Comparison of ENCODE assay signal across 10 mouse cellular contexts in the genomic region with DNA sequence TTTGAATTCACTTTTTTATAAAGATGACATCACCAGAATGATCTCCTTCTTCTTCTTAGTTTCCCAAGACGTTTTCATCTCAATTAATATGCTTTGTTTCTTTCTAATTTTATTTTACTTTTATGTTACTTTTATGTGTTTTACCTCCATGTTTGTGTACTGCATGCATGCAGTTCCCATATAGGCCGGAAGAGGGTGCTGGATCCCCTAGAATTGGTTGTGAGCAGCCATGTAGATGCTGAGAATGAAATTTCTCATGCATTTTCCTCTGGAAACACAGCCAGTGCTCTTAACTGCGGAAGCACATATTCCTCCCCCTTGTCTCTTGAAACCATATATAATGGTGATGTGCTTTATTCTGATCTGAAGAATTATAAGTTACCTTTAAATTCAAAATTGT.
DNase-seq lines count a peak whose midpoint lies in the region; ATAC-seq and TF ChIP-seq lines count a peak whose summit lies in the region.
"Had no signal": no experiment of that assay in that cellular context is flagged by ENCODE, and none has a peak within 500 bp of the region (broad histone marks: within the 10 kb centered on the region; RNA-seq: fewer than 3 reads in every experiment).

No protein-coding gene starts in this region.

- DNase-seq in heart, postnatal 4 days = peak; percentile 36
- no peak for DNase-seq in heart, adult 11 months
- peak; percentile 86 for DNase-seq in midbrain, embryonic 11.5 days (ENCODE audit: low spot score, missing footprints)
- DNase-seq in G1E (ENCODE audit: low spot score) = no peak
- DNase-seq in limb, embryonic 10.5 days (ENCODE audit: low spot score) = peak; percentile 35
- DNase-seq in forebrain, embryonic 14.5 days (ENCODE audit: low spot score) = no peak
- no peak for DNase-seq in right cerebral cortex, adult 2 months (ENCODE audit: low spot score in 2 of 2)
- DNase-seq: kidney, adult 18-20 months had no signal

- TF ChIP-seq CTCF in G1E (IDR thresholded peaks at IDR 0.05; ENCODE audit: low read depth, low read length) = 0 out of 2 replicates have a peak, but pooled peaks have one; percentile 9

- H3K4me3 ChIP-seq in midbrain, embryonic 11.5 days (ENCODE audit: low read depth, low read length) = no peak overlapping the region
- H3K4me3 ChIP-seq in midbrain, embryonic 16.5 days (ENCODE audit: low read depth, low read length) = no peak overlapping the region
- H3K4me3 ChIP-seq in G1E (ENCODE audit: low read depth, low read length) = no peak overlapping the region
- no peak overlapping the region for H3K4me3 ChIP-seq in limb, embryonic 10.5 days
- H3K4me3 ChIP-seq in forebrain, embryonic 14.5 days (ENCODE audit: low read depth, low read length) = no peak overlapping the region

- H3K9ac ChIP-seq in midbrain, embryonic 11.5 days (ENCODE audit: low read length) = no peak overlapping the region
- H3K9ac ChIP-seq in midbrain, embryonic 16.5 days (ENCODE audit: low read depth, low read length) = no peak overlapping the region
- H3K9ac ChIP-seq in forebrain, embryonic 14.5 days (ENCODE audit: low read length) = no peak overlapping the region

- H3K4me1 ChIP-seq in midbrain, embryonic 11.5 days (ENCODE audit: control insufficient read depth, insufficient read depth, low read length) = no peaks in the 10 kb centered on the region
- no peaks in the 10 kb centered on the region for H3K4me1 ChIP-seq in midbrain, embryonic 16.5 days (ENCODE audit: control insufficient read depth, insufficient read depth, low read length)
- no peaks in the 10 kb centered on the region for H3K4me1 ChIP-seq in G1E (ENCODE audit: insufficient read depth, low read depth, low read length)
- no peaks in the 10 kb centered on the region for H3K4me1 ChIP-seq in limb, embryonic 10.5 days
- H3K4me1 ChIP-seq in forebrain, embryonic 14.5 days (ENCODE audit: control insufficient read depth, insufficient read depth, low read length) = no peaks in the 10 kb centered on the region

- no peaks in the 10 kb centered on the region for H3K27me3 ChIP-seq in midbrain, embryonic 11.5 days (ENCODE audit: control insufficient read depth, insufficient read depth, low read length)
- no peaks in the 10 kb centered on the region for H3K27me3 ChIP-seq in midbrain, embryonic 16.5 days (ENCODE audit: control insufficient read depth, insufficient read depth, low read depth, low read length)
- H3K27me3 ChIP-seq in G1E (ENCODE audit: insufficient read depth, low read length) = no peaks in the 10 kb centered on the region
- no peaks in the 10 kb centered on the region for H3K27me3 ChIP-seq in limb, embryonic 10.5 days (ENCODE audit: low read depth, poor library complexity, severe bottlenecking)
- no peaks in the 10 kb centered on the region for H3K27me3 ChIP-seq in forebrain, embryonic 14.5 days (replicated peaks; ENCODE audit: control insufficient read depth, insufficient read depth, low read length)

- no peak overlapping the region for H3K4me2 ChIP-seq in midbrain, embryonic 11.5 days
- H3K4me2 ChIP-seq in midbrain, embryonic 16.5 days (ENCODE audit: low read length) = no peak overlapping the region
- H3K4me2 ChIP-seq in forebrain, embryonic 14.5 days (ENCODE audit: low read length) = no peak overlapping the region
- H3K4me2 ChIP-seq: heart, embryonic 11.5 days had no signal

- ATAC-seq in midbrain, embryonic 11.5 days (ENCODE audit: low FRiP score) = no peak
- ATAC-seq in midbrain, embryonic 16.5 days = no peak
- ATAC-seq in G1E (ENCODE audit: extremely low read depth, insufficient number of reproducible peaks, low FRiP score, poor library complexity, severe bottlenecking) = no peak
- ATAC-seq in forebrain, embryonic 14.5 days = no peak

- no peaks in the 10 kb centered on the region for H3K36me3 ChIP-seq in midbrain, embryonic 11.5 days (ENCODE audit: control insufficient read depth, insufficient read depth, low read length)
- H3K36me3 ChIP-seq in midbrain, embryonic 16.5 days (ENCODE audit: control insufficient read depth, insufficient read depth, low read length) = no peaks in the 10 kb centered on the region
- H3K36me3 ChIP-seq in G1E (replicated peaks) = no peaks in the 10 kb centered on the region
- H3K36me3 ChIP-seq in limb, embryonic 10.5 days = no peaks in the 10 kb centered on the region
- H3K36me3 ChIP-seq in forebrain, embryonic 14.5 days (ENCODE audit: control insufficient read depth, insufficient read depth, low read length) = no peaks in the 10 kb centered on the region

- no peaks in the 10 kb centered on the region for H3K9me3 ChIP-seq in midbrain, embryonic 11.5 days (ENCODE audit: control insufficient read depth, low read length)
- H3K9me3 ChIP-seq in midbrain, embryonic 16.5 days (replicated peaks; ENCODE audit: control insufficient read depth, low read length, poor library complexity, severe bottlenecking) = no peaks in the 10 kb centered on the region
- no peaks in the 10 kb centered on the region for H3K9me3 ChIP-seq in G1E (replicated peaks)
- H3K9me3 ChIP-seq in limb, embryonic 10.5 days (replicated peaks) = no peaks in the 10 kb centered on the region
- H3K9me3 ChIP-seq in forebrain, embryonic 14.5 days (replicated peaks; ENCODE audit: control insufficient read depth, low read length) = no peaks in the 10 kb centered on the region

- no peak overlapping the region for H3K27ac ChIP-seq in midbrain, embryonic 11.5 days (ENCODE audit: low read depth, low read length)
- H3K27ac ChIP-seq in midbrain, embryonic 16.5 days (ENCODE audit: low read length) = no peak overlapping the region
- no peak overlapping the region for H3K27ac ChIP-seq in limb, embryonic 10.5 days
- no peak overlapping the region for H3K27ac ChIP-seq in forebrain, embryonic 14.5 days (ENCODE audit: low read depth, low read length)

- 52% methylated on average over 3 of the region's 3 CpGs for WGBS in midbrain, embryonic 11.5 days
- WGBS in midbrain, embryonic 16.5 days = 49% methylated on average over 3 of the region's 3 CpGs
- WGBS in limb, embryonic 10.5 days = 54% methylated on average over 3 of the region's 3 CpGs
- 55% methylated on average over 3 of the region's 3 CpGs for WGBS in forebrain, embryonic 14.5 days

Comparison
In these comparisons a context has a peak if more than half of its experiments do, and no peak if none do; other contexts are left out.
1. DNase-seq: peak in heart, postnatal 4 days (single experiment), midbrain, embryonic 11.5 days (single experiment) and limb, embryonic 10.5 days (single experiment); none in heart, adult 11 months (single experiment), G1E (single experiment), forebrain, embryonic 14.5 days (single experiment) and right cerebral cortex, adult 2 months (0 of 2).